Mouse (Mus musculus) right cerebral cortex, postnatal 25 days (tissue): Measurements from ENCODE around the gene Cbx1.

Experiments
- DNase-seq: peaks from one replicate; pipeline ENCODE4 v3.0.0; 2022

The Cbx1 gene

DNA sequence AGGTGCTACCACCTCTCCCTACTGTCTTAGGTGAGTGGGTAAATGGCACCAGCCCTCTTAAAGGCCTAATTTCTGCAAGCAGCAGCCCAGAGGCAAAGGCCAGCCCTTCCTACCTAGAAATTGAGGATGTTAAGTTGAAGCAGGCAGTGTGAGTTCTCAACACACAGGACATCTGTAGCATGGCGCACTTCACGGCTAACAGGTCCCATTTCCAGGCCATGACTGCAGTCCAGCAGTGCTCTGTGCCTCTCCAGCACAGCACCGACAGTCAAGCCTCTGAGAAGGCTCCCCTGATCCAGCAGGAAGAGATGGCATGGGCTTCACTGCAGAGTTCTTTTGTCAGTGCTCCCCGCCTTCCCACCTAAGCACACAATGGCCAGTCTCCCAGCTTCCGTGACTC is 28.1 kb downstream of the Cbx1 start:
- no peak for DNase-seq

- DNase-seq = no peak
Measured at GRCm38 (mm10) chr11:96818128-96818710, 29.3 kb downstream of the Cbx1 start.

GRCm38 (mm10) chr11:96821956-96822355 is 33.0 kb downstream of the Cbx1 start:
- no peak for DNase-seq

- DNase-seq = no peak
Measured at GRCm38 (mm10) chr11:96822675-96823470, 33.9 kb downstream of the Cbx1 start.

GRCm38 (mm10) chr11:96823471-96823837 is 34.5 kb downstream of the Cbx1 start:
- DNase-seq = no peak

DNA sequence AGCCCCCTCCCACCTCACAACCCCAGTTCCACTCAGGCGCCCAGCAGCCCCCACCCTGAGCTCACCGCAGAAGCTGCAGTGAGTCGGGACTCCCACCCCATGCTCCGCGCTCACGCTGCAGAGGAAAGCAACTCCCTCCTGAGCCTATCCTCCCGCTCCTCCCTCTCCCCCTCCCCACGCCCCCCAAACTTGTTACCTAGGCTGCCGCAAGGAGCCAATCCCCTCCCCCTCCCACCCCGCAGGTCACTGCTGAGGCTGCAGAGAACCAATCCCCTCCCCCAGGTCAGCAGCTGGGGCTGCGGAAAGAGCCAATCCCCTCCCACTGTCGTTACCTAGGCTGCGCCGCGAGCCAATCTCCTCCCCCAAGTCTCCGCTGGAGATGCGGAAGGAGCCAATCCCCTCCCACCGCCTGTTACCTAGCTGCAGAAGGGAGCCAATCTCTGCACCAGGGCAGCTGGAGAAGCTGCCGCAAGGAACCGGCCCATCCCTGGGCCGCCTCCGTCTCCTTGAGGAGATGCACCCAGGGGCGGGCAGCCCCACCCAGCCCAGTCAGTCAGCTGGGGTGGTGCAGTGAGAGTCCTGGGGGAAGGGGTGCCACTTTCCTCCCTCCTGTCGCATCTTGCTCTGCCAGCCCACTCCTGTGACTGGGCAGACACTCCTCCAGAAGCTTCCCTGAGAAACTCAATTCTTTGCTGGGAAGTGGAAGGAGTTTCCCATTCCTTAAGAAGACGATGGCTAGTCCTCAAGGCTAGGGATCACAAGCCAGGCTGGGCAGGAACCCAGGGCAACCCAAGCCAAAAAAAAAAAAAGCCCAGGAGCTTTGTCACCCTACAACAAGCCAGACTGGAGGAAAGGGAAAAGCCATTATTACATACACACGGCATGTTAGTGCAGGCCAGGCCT is 35.2 kb downstream of the Cbx1 start:
- DNase-seq = peak; percentile 90

DNA sequence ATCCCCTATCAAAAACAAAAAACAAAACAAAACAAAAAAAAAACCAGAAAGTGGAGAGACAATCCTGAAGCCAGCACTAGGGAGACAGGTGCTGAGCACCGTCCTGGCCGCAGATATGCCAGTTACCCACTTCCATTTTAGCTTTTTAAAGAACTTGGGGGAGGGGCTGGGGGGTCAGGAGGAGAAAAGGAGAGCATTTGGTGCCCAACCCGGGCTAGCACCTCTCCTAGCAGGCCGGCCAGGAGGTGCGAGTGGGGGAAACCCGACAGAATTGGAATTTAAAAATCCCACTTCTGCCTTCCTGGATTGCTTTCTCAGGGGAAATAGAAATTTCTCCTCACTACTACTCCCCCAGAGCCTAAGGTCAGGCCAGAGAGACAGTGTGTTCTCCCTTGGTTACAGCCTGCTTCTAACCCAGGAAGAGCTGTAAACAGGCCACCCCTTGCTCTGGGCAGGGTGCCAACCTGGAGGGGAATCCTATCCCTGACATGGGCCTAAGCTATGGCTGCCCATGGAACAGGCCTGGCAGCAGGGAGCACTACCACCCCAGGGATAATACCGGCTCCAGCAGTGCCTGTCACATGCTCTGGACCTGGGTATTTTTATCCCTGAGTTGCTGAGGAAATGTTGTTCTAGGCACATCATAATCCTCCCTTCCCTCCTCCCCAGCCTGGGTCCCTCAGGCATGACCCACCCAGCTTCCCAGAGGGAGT is 36.0 kb downstream of the Cbx1 start:
- DNase-seq = peak; percentile 48

GRCm38 (mm10) chr11:96826481-96826880 is 37.6 kb downstream of the Cbx1 start:
- DNase-seq = no peak

GRCm38 (mm10) chr11:96827062-96827581 is 38.2 kb downstream of the Cbx1 start:
- peak; percentile 10 for DNase-seq

DNA sequence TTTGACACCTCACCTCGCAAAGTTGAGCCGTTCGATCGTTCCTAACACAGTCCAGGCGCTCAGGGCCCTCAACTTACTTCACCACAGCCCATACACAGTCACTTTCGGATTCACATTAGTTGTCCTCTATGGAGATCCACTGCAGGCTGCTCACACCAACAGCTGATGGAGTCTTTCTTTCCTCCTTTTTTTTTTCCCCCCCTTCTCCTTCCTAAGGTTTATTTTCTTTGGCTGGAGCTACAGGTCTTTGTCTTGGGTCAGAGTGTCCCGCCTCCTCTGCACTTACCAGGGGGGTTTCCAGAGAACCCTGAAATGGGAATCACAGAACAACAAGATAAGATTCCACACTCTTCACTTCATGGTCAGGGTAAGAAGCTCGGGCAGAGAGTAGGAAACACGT is 39.0 kb downstream of the Cbx1 start:
- no peak for DNase-seq

DNA sequence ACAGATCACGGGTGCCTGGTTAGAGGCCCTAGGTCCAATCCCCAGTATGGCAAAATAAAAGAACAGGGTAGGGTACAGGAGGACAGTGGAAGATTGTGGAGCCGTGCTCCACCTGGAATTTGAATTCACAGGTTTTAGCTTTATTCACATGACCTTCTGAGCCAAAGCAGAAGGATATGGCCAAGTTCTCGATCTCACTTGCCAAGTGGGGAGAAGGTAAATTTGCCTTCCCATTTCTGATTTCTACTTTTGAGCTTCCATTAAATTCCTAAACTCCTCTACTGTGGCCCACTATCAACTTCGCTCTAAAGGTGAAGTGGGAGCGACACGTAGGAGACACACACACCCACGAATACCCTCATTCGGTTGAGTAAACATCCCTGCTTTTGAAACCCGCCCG is 40.0 kb downstream of the Cbx1 start:
- DNase-seq = no peak

GRCm38 (mm10) chr11:96829403-96829812 is 40.5 kb downstream of the Cbx1 start:
- DNase-seq = peak; percentile 71

DNA sequence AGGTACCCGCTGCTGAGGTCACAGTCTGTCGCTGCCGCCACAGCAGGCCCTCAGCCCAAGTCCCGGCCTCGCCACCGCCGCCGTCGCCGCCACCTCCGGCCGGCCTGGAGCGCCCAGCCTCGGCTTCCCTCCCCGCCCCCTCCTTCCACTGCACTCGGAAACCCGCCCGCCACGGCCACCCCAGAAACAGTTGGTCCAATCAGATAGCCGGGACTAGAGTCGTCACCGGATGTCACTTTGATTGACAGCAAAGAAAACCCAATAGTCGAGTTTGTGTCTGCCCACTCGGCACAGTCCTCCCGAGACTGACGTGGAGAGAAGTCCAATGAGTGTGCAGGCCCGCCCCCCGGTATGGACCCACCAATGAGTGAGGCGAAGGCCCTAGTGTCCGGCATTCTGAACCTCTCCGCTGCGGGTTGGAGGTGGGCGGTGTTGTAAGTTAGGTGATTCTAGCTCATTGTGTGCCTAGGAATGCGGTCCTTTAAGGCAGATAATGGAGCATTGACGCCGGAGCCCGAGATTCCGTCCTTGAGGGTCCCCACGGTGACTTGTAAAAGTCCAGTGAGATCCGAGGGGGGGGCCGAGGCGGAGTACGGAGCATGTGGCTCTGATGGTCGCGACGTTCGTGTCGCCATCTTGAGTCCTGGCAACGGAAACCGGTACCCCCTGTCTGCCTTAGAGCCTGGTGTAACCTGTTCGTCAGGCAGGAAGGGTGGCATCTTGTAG is 41.0 kb downstream of the Cbx1 start, which contains the start of gene Nfe2l1:
Gene Nfe2l1, minus strand, starts transcription at position 156 of the 726 bp plus-strand sequence.
- DNase-seq = peak; percentile 98

- DNase-seq = no peak
Measured at GRCm38 (mm10) chr11:96830539-96831216, 41.8 kb downstream of the Cbx1 start.

- DNase-seq = no peak
Measured at GRCm38 (mm10) chr11:96831516-96831915, 42.6 kb downstream of the Cbx1 start.

DNA sequence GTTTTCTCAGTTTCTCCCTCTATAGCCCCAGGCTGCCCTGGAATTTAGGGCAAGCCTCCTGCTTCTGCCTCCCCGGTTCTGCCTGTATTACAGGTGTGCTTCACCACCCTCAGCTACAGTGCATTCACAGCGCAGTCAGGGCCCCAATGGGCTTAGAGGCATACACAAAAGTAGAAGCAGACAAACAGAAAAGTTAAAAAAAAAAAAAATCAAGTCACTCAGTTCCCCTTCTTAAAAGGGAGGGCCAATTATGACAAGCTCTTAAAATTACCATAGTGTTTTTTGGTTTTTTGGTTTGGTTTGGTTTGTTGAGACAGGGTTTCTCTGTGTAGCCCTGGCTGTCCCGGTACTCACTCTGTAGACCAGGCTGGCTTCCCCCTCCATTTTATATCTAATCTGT is 43.6 kb downstream of the Cbx1 start:
- no peak for DNase-seq

- DNase-seq = no peak
Measured at GRCm38 (mm10) chr11:96832973-96833372, 44.0 kb downstream of the Cbx1 start.

DNA sequence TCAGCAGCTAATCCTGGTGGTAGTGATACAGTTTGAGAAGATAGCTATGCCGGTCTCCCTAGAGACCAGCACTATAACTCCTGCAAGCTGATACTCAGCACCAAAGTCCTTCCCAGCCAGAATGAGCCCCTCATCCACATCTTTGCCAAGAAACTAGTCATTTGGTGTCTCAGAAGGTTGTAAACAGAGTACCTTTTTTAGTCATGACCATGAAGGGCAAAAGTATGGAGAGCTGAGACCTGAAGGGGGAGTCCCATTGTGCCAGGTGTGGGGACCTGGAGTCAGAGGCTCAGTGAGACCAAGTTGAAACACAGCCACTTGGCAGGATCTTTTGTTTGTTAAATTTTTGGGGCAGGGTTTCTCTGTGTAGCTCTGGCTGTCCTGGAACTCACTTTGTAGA is 45.2 kb downstream of the Cbx1 start:
- DNase-seq = no peak

GRCm38 (mm10) chr11:96837298-96837697 is 48.4 kb downstream of the Cbx1 start:
- no peak for DNase-seq

- DNase-seq = no peak
Measured at GRCm38 (mm10) chr11:96838341-96838740, 49.4 kb downstream of the Cbx1 start.

- no peak for DNase-seq
Measured at GRCm38 (mm10) chr11:96839428-96839827, 50.5 kb downstream of the Cbx1 start.
